Mouse (Mus musculus) neural tube, embryonic 13.5 days (tissue): ENCODE results near the gene Cth. TPM values are rescaled to one million over a fixed set of nuclear protein-coding genes. Genes with fewer than 3 reads are reported as not detected.
A peak's percentile ranks its signal among the peaks of the same experiment; 100 is the strongest.

Source experiments
- ATAC-seq: fragments of 200-750 bp; cut with Nextera tagmentation; 2 replicates; pipeline ENCODE4 v1.8.0; 2017; ENCODE audit warnings: low read depth, mild to moderate bottlenecking, moderate TSS enrichment, moderate library complexity
- H3K27ac ChIP-seq: fragments of 300-500 bp; sonication (generic); replicated peaks from 2 replicates; pipeline ENCODE4 v1.5.1; 2015; ENCODE audit warnings: moderate library complexity, mild to moderate bottlenecking, inconsistent platforms
- H3K27me3 ChIP-seq: fragments of 300-500 bp; sonication (generic); 2 replicates; pipeline ENCODE4 v1.6.1; 2015; ENCODE audit warnings: mild to moderate bottlenecking, inconsistent platforms
- H3K36me3 ChIP-seq: fragments of 300-500 bp; sonication (generic); 2 replicates; pipeline ENCODE4 v1.6.1; 2015; ENCODE audit warnings: mild to moderate bottlenecking, inconsistent platforms
- H3K4me1 ChIP-seq: fragments of 300-500 bp; sonication (generic); replicated peaks from 2 replicates; pipeline ENCODE4 v1.6.1; 2015; ENCODE audit warnings: inconsistent platforms
- H3K4me2 ChIP-seq: fragments of 300-500 bp; sonication (generic); 2 replicates; pipeline ENCODE4 v1.6.1; 2015; ENCODE audit warnings: inconsistent platforms, mild to moderate bottlenecking, moderate library complexity
- H3K4me3 ChIP-seq: fragments of 300-500 bp; sonication (generic); 2 replicates; pipeline ENCODE4 v1.5.1; 2015; ENCODE audit warnings: mild to moderate bottlenecking, inconsistent platforms
- H3K9ac ChIP-seq: fragments of 300-500 bp; sonication (generic); 2 replicates; pipeline ENCODE4 v1.6.1; 2015; ENCODE audit warnings: moderate library complexity, mild to moderate bottlenecking, inconsistent platforms
- H3K9me3 ChIP-seq: fragments of 300-500 bp; sonication (generic); 2 replicates; pipeline ENCODE4 v1.6.1; 2016; ENCODE audit warnings: inconsistent platforms
- WGBS: fragments of 180-500 bp; shearing (Covaris S2); methylation state at CpG from one replicate; pipeline ENCODE4 v1.1.7; 2015; 5-methylcytosine and 5-hydroxymethylcytosine counted together
- polyA plus RNA-seq: library from polyadenylated mRNA; unstranded; fragments of >200 nt; fragmentation: Nextera tagmentation; extraction: Ambion mirVana; gene quantifications from 2 replicates; pipeline ENCODE4 v1.2.1, GENCODE M21; 2015

The Cth gene
- polyA plus RNA-seq, 1 experiment from 2014 or later, result 2.2 TPM

DNA sequence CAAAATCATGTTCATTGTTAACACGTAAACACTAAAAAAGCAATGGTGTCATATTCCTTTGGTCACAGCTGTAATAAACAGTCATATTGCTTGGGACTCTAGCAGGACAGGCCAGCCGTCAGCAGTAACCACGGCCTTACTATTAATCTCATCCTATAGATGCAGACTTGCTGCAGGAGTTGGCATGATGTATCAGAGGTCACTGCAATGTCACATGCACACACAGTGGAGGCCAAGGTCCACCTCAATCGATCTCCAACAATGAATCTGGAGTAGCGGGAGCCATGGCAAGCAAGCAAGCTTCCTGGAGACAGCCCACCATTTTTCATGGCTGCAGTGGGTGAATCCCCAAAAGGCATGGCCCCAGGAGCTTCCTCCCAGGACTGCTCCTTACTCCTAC is 23.2 kb downstream of the Cth start:
- Histone ChIP-seq H3K4me2 (no peak overlapping the region), H3K27me3 (no peaks in the 10 kb centered on the region), H3K36me3 (no peaks in the 10 kb centered on the region), H3K9me3 (no peaks in the 10 kb centered on the region), H3K4me3 (no peak overlapping the region), H3K27ac (no peak overlapping the region), H3K4me1 (no peaks in the 10 kb centered on the region), H3K9ac (no peak overlapping the region)
- 91% methylated on average over 5 of the region's 5 CpGs for WGBS
- no peak for ATAC-seq

DNA sequence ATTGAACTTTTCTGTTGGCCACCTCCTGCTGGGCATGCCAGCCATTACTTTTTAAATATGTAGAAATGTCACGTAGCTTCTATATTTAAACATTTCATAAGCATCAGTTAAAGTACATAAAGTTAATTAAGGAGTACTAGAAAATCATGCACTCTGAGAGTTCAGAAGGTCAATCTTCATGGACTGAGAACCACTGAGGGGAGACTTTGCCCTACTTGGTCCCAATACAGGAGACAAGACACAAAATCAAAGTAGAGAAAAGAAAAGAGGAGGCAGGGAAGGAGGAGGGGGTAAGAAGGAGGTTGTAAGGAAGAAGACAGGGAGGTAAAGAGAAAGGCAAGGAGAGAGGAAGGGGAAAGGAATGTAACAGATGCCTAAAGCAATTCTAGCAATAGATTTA is 24.9 kb downstream of the Cth start:
- Histone ChIP-seq H3K4me1 (no peaks in the 10 kb centered on the region), H3K9ac (no peak overlapping the region), H3K27ac (no peak overlapping the region), H3K27me3 (no peaks in the 10 kb centered on the region), H3K4me2 (no peak overlapping the region), H3K9me3 (no peaks in the 10 kb centered on the region), H3K4me3 (no peak overlapping the region), H3K36me3 (no peaks in the 10 kb centered on the region)
- no peak for ATAC-seq
- 93% methylated on average over 1 of the region's 1 CpGs for WGBS

GRCm38 (mm10) chr3:157897645-157898044 is 27.2 kb downstream of the Cth start:
- no peak overlapping the region for H3K9ac ChIP-seq
- ATAC-seq, result no peak
- H3K9me3 ChIP-seq, result no peaks in the 10 kb centered on the region
- H3K4me2 ChIP-seq, result no peak overlapping the region
- H3K4me3 ChIP-seq, result no peak overlapping the region
- H3K27ac ChIP-seq, result no peak overlapping the region
- WGBS, result 89% methylated on average over 3 of the region's 3 CpGs
- no peaks in the 10 kb centered on the region for H3K4me1 ChIP-seq
- no peaks in the 10 kb centered on the region for H3K36me3 ChIP-seq
- H3K27me3 ChIP-seq, result no peaks in the 10 kb centered on the region

- Histone ChIP-seq H3K27ac (no peak overlapping the region), H3K4me1 (no peaks in the 10 kb centered on the region), H3K9me3 (no peaks in the 10 kb centered on the region), H3K4me2 (no peak overlapping the region), H3K4me3 (no peak overlapping the region), H3K9ac (no peak overlapping the region), H3K27me3 (no peaks in the 10 kb centered on the region), H3K36me3 (no peaks in the 10 kb centered on the region)
- ATAC-seq, result no peak
Measured at GRCm38 (mm10) chr3:157891819-157892218, 33.1 kb downstream of the Cth start.

GRCm38 (mm10) chr3:157884081-157884643 is 40.7 kb downstream of the Cth start:
- ATAC-seq, result no peak
- Histone ChIP-seq H3K27ac (no peak overlapping the region), H3K36me3 (no peaks in the 10 kb centered on the region), H3K4me3 (no peak overlapping the region), H3K27me3 (no peaks in the 10 kb centered on the region), H3K4me2 (no peak overlapping the region), H3K9ac (no peak overlapping the region), H3K9me3 (no peaks in the 10 kb centered on the region), H3K4me1 (no peaks in the 10 kb centered on the region)
- 93% methylated on average over 6 of the region's 6 CpGs for WGBS

- Histone ChIP-seq H3K9ac (no peak overlapping the region), H3K4me2 (no peak overlapping the region), H3K27ac (no peak overlapping the region), H3K27me3 (no peaks in the 10 kb centered on the region), H3K36me3 (no peaks in the 10 kb centered on the region), H3K9me3 (no peaks in the 10 kb centered on the region), H3K4me1 (no peaks in the 10 kb centered on the region), H3K4me3 (no peak overlapping the region)
- WGBS, result 81% methylated on average over 4 of the region's 4 CpGs
- ATAC-seq, result no peak
Measured at GRCm38 (mm10) chr3:157883085-157883484, 41.8 kb downstream of the Cth start.

- Histone ChIP-seq H3K4me1 (no peaks in the 10 kb centered on the region), H3K36me3 (no peaks in the 10 kb centered on the region), H3K9me3 (no peaks in the 10 kb centered on the region), H3K4me2 (no peak overlapping the region), H3K9ac (no peak overlapping the region), H3K27me3 (no peaks in the 10 kb centered on the region), H3K27ac (no peak overlapping the region), H3K4me3 (no peak overlapping the region)
- WGBS, result 87% methylated on average over 3 of the region's 3 CpGs
- ATAC-seq, result no peak
Measured at GRCm38 (mm10) chr3:157881992-157882391, 42.9 kb downstream of the Cth start.

- no peak overlapping the region for H3K4me3 ChIP-seq
Measured at GRCm38 (mm10) chr3:157880983-157881382, 43.9 kb downstream of the Cth start.

DNA sequence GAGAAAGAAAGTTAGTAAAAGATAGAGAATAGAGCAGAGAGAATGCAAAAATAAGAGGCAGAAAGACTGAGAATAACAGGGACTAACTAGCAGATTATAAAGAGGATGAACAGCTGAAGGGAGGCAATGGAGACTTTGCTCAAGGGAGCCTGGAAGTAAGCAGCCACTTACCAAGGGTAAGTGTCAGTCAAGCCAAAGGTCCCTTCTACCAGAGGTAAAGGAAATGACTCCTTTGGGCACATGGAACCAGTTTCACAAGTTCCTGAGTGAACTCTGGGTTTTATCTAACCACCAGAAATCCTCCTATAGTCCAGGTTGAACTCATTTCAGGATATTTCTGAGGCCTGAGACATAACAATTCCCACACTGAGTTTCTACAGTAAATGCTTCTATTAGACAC is 47.0 kb downstream of the Cth start:
- Histone ChIP-seq H3K4me2 (no peak overlapping the region), H3K36me3 (no peaks in the 10 kb centered on the region), H3K4me1 (no peaks in the 10 kb centered on the region), H3K27ac (no peak overlapping the region), H3K4me3 (no peak overlapping the region), H3K9me3 (no peaks in the 10 kb centered on the region), H3K27me3 (no peaks in the 10 kb centered on the region), H3K9ac (no peak overlapping the region)
- ATAC-seq, result no peak

More at GRCm38 (mm10) chr3:157880983-157881382, 43.9 kb downstream of the Cth start:
- H3K9ac ChIP-seq, result no peak overlapping the region
- H3K27me3 ChIP-seq, result no peaks in the 10 kb centered on the region
- no peak for ATAC-seq
- WGBS, result 95% methylated on average over 3 of the region's 3 CpGs
- no peak overlapping the region for H3K27ac ChIP-seq
- no peaks in the 10 kb centered on the region for H3K4me1 ChIP-seq
- H3K36me3 ChIP-seq, result no peaks in the 10 kb centered on the region
- H3K9me3 ChIP-seq, result no peaks in the 10 kb centered on the region
- H3K4me2 ChIP-seq, result no peak overlapping the region

DNA sequence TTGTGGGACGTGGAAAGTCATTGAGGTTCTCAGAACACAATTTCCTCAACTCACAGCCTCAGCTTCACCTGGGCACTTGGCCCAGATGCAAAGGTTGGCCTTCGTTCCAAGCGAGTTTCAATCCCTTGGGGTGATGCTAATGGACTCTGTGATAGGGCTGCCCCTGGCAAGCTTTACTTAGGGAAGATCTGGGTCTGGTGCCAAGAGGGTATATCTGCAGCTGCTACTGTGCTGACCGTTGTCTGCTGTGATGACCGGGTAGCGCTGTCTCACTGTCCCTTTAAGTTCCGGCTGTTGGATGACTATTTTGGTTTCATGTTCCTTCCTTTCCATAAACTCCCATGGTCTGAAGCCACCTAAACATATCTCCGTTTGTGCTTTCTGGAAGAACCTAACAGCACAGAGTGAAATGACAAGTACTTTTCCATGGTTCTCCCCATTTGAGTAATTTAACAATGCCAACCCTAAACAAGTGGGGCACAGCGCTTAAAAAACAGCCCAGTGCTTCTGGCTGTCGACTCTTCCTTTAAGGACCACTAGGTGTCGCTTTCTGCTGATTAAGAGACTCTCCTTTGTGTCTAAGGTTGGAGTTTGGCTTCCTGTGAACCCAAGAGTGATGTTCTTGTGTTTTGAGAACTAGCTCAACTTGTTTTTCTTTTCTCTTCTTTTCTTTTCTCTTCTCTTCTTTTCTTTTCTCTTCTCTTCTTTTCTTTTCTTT is 48.3 kb downstream of the Cth start:
- Histone ChIP-seq H3K27me3 (no peaks in the 10 kb centered on the region), H3K9me3 (no peaks in the 10 kb centered on the region), H3K27ac (no peak overlapping the region), H3K4me1 (no peaks in the 10 kb centered on the region), H3K36me3 (no peaks in the 10 kb centered on the region), H3K9ac (no peak overlapping the region), H3K4me3 (no peak overlapping the region), H3K4me2 (no peak overlapping the region)
- ATAC-seq, result peak; percentile 67
- 53% methylated on average over 11 of the region's 11 CpGs for WGBS

GRCm38 (mm10) chr3:157872897-157873296 is 52.0 kb downstream of the Cth start:
- no peak overlapping the region for H3K4me3 ChIP-seq
- no peak overlapping the region for H3K4me2 ChIP-seq
- no peaks in the 10 kb centered on the region for H3K36me3 ChIP-seq
- ATAC-seq, result no peak
- H3K4me1 ChIP-seq, result no peaks in the 10 kb centered on the region
- H3K27me3 ChIP-seq, result no peaks in the 10 kb centered on the region
- no peaks in the 10 kb centered on the region for H3K9me3 ChIP-seq
- no peak overlapping the region for H3K9ac ChIP-seq
- no peak overlapping the region for H3K27ac ChIP-seq
- 85% methylated on average over 4 of the region's 4 CpGs for WGBS

DNA sequence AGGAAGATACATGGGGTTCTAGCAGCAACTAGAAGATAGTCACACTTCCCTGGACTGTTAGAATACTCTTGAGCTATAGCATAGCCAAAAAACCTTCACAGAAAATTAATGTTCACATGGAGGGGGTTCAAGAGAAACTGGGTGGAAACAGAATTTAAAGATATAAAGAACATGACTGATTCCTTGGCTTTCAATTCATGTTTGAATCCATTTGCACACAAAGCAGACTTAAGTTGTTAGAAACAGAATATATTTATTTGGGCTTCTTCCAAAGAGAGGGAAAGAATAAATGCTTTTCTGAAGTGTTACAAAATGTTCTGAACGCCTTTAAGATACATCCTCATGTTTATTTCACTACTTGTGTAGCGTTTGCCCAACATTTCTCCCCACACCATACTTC is 57.0 kb downstream of the Cth start:
- Histone ChIP-seq H3K4me2 (no peak overlapping the region), H3K4me3 (no peak overlapping the region), H3K9me3 (no peaks in the 10 kb centered on the region), H3K27ac (no peak overlapping the region), H3K27me3 (no peaks in the 10 kb centered on the region), H3K4me1 (no peaks in the 10 kb centered on the region), H3K9ac (no peak overlapping the region), H3K36me3 (no peaks in the 10 kb centered on the region)
- 86% methylated on average over 2 of the region's 2 CpGs for WGBS
- no peak for ATAC-seq

- H3K36me3 ChIP-seq, result no peaks in the 10 kb centered on the region
- H3K4me3 ChIP-seq, result no peak overlapping the region
- H3K27me3 ChIP-seq, result no peaks in the 10 kb centered on the region
- H3K9me3 ChIP-seq, result no peaks in the 10 kb centered on the region
- H3K4me2 ChIP-seq, result no peak overlapping the region
- 54% methylated on average over 4 of the region's 4 CpGs for WGBS
- H3K4me1 ChIP-seq, result no peaks in the 10 kb centered on the region
- H3K9ac ChIP-seq, result no peak overlapping the region
- H3K27ac ChIP-seq, result no peak overlapping the region
- no peak for ATAC-seq
Measured at GRCm38 (mm10) chr3:157866251-157866650, 58.6 kb downstream of the Cth start.
